Mouse (Mus musculus) spleen, adult 2 months (tissue): Measurements from ENCODE around the gene Dst.
"Not testable (repeated sequence)": the region's sequence is repeated elsewhere in the genome, so short reads cannot be mapped to it uniquely, and the experiment has no call there.

Source experiments
- CTCF ChIP-seq: fragments of 200-500 bp; IDR thresholded peaks from 2 replicates; pipeline ENCODE4 v1.5.1; 2011; ENCODE audit warnings: mild to moderate bottlenecking, inconsistent platforms; ENCODE audit not compliant: insufficient read depth, insufficient read length, insufficient replicate concordance; ENCODE audit errors: extremely low read depth
- POLR2A ChIP-seq: fragments of 200-500 bp; IDR thresholded peaks from 2 replicates; pipeline ENCODE4 v1.6.1; 2011; ENCODE audit warnings: low read depth, low read length, inconsistent platforms

DNA sequence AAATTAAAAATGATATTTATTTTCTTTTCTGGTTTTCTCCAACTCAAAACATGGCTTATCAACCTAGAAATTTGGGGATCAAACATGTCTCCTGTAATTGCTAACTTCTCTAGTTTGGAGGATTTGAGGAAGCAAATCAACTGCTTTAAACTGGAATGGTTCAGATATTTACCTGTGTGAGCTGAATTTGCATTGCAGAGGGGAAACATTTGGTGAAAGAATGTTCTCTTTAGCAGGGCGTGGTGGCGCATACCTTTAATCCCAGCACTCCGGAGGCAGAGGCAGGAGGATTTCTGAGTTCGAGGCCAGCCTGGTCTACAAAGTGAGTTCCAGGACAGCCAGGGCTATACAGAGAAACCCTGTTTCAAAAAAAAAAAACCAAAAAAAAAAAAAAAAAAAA, 158.4 kb downstream of the Dst start:
- TF ChIP-seq POLR2A, CTCF: not testable (repeated sequence)
